Mouse (Mus musculus) NIH3T3 (cell line): ENCODE measurements around the gene Fam120c.

ENCODE experiments used
- DNase-seq: peaks from one replicate; pipeline ENCODE4 v3.0.0-alpha.2; 2012; ENCODE audit warnings: low read depth

Gene Fam120c

DNA sequence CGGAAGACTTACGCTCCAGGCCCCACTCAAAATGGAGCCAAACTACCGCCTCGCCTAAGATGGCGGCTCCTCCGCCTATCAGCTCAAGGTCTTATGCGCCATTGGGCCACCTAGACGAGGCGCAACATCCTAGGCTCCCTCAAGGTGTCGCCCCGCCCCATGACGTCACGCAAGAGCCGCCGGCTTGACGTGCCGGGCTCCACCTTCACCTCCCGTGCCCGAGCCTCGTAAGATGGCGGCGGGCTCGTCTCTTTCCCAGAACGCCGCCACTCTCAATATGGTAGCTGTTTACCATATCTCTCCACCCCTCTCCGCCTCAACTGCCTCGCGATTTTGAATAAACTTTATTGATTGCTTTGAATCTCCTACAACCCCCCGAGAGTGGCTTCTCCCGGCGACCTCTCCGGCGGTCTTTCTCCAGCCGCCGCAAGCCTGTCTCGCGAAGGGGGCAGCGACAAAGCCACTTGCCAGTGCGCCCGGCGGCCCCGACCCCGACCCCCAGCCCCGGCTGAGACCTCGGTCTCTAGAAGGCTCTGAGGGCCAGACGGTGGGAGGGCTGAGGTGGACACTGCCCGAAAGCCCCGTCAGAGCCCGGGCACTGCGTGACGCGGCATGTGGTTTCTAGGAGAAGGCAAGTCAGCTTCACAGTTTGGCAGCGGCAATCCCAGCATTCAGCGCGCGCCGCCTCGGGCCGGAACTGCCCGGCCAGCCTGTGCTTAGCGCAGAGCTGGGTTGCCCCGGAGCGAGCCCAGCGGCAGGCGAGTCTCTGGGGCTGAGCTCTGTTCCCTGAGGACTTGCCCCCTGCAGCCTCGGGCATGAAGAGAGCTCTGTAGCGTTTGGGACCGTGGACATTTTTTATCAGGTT, 176.7 kb downstream of the Fam120c start, which contains the start of gene Phf8:
Gene Phf8 (plus strand): TSS at position 215 of the 865 bp plus-strand sequence.
- DNase-seq, result peak; percentile 97
